Mouse (Mus musculus) midbrain, postnatal 0 days (tissue): ENCODE data around the gene Tarbp1. TPM values are rescaled to one million over a fixed set of nuclear protein-coding genes. Genes with fewer than 3 reads are reported as not detected.

Experiments used
- ATAC-seq: fragments of 200-750 bp; cut with Nextera tagmentation; 2 replicates; pipeline ENCODE4 v1.8.0; 2017; ENCODE audit warnings: moderate number of reproducible peaks, mild to moderate bottlenecking, moderate TSS enrichment, moderate library complexity; ENCODE audit not compliant: low FRiP score
- DNase-seq: peaks from one replicate; pipeline ENCODE4 v3.0.0-alpha.2; 2015; ENCODE audit warnings: low spot score
- H3K27ac ChIP-seq: fragments of 300-500 bp; sonication (generic); 2 replicates; pipeline ENCODE4 v1.5.1; 2014; ENCODE audit warnings: low read depth, mild to moderate bottlenecking, low read length, mixed read lengths
- H3K27me3 ChIP-seq: fragments of 300-500 bp; sonication (generic); 2 replicates; pipeline ENCODE4 v1.6.1; 2014; ENCODE audit warnings: low read length, control low read depth, mixed read lengths; ENCODE audit not compliant: insufficient read depth
- H3K36me3 ChIP-seq: fragments of 300-500 bp; sonication (generic); 2 replicates; pipeline ENCODE4 v1.6.1; 2014; ENCODE audit warnings: low read length, control low read depth, mixed read lengths; ENCODE audit not compliant: insufficient read depth
- H3K4me1 ChIP-seq: fragments of 300-500 bp; sonication (generic); 2 replicates; pipeline ENCODE4 v1.6.1; 2014; ENCODE audit warnings: mild to moderate bottlenecking, control low read depth, antibody characterized with exemption, low read length, mixed read lengths; ENCODE audit not compliant: insufficient read depth
- H3K4me2 ChIP-seq: fragments of 300-500 bp; sonication (generic); 2 replicates; pipeline ENCODE4 v1.6.1; 2014; ENCODE audit warnings: low read depth, mild to moderate bottlenecking, low read length, mixed read lengths; ENCODE audit not compliant: poor library complexity, severe bottlenecking
- H3K4me3 ChIP-seq: fragments of 300-500 bp; sonication (generic); 2 replicates; pipeline ENCODE4 v1.5.1; 2014; ENCODE audit warnings: low read depth, mild to moderate bottlenecking, low read length, moderate library complexity
- H3K9ac ChIP-seq: fragments of 300-500 bp; sonication (generic); replicated peaks from 2 replicates; pipeline ENCODE4 v1.6.1; 2014; ENCODE audit warnings: mild to moderate bottlenecking, low read length, moderate library complexity, mixed read lengths; ENCODE audit not compliant: poor library complexity, severe bottlenecking
- H3K9me3 ChIP-seq: fragments of 300-500 bp; sonication (generic); 2 replicates; pipeline ENCODE4 v1.6.1; 2016; ENCODE audit warnings: low read length, control low read depth
- CTCF ChIP-seq: IDR thresholded peaks from 2 replicates; pipeline ENCODE4 v1.5.1; 2016; ENCODE audit warnings: antibody characterized with exemption, mild to moderate bottlenecking
- WGBS: fragments of 180-500 bp; shearing (Covaris S2); extraction: QIAGEN DNeasy Blood & Tissue Kit; methylation state at CpG from one replicate; pipeline ENCODE4 v1.1.7; 2014; 5-methylcytosine and 5-hydroxymethylcytosine counted together
- polyA plus RNA-seq: library from polyadenylated mRNA; unstranded; fragments of >200 nt; fragmentation: Nextera tagmentation; extraction: Ambion mirVana; gene quantifications from 2 replicates; pipeline ENCODE4 v1.2.1, GENCODE M21; 2015
- total RNA-seq: library from RNA; depleted of rRNA; stranded (reverse); fragments of >200 nt; gene quantifications from 2 replicates; pipeline ENCODE4 v1.2.3, GENCODE M21; 2014; rRNA removed

The Tarbp1 gene
- total RNA-seq: 4.4 and 4.8 TPM in 2 replicates
- 1.2 and 1.3 TPM in 2 replicates for polyA plus RNA-seq

GRCm38 (mm10) chr8:126474299-126475187 lies at the start of gene Tarbp1:
Gene Tarbp1 (minus strand): TSS chr8:126475065.
- Histone ChIP-seq H3K27ac (peak within 1 kb of the TSS; percentile 77), H3K4me3 (peak within 1 kb of the TSS; percentile 88), H3K9me3 (no peaks in the 10 kb centered on the region), H3K36me3 (0 out of 2 replicates have a peak, but pooled peaks cover 4% of the 10 kb centered on the region), H3K27me3 (no peaks in the 10 kb centered on the region), H3K4me2 (peak within 1 kb of the TSS; percentile 52), H3K9ac (peak within 1 kb of the TSS; percentile 67), H3K4me1 (peaks cover 16% of the 10 kb centered on the region)
- DNase-seq: peak; percentile 94
- WGBS: under 1% methylated on average over 119 of the region's 124 CpGs
- peak; percentile 93 for ATAC-seq
- no peak for TF ChIP-seq CTCF

GRCm38 (mm10) chr8:126524233-126524985 lies 49.5 kb upstream of the Tarbp1 start:
- Histone ChIP-seq H3K9me3 (no peaks in the 10 kb centered on the region), H3K4me1 (peaks cover 4% of the 10 kb centered on the region; the same call in 1 of the 2 replicates), H3K4me2 (no peak overlapping the region), H3K36me3 (no peaks in the 10 kb centered on the region), H3K27ac (peak overlapping the region; percentile 12; the same call in 1 of the 2 replicates), H3K4me3 (no peak overlapping the region), H3K9ac (no peak overlapping the region), H3K27me3 (no peaks in the 10 kb centered on the region)
- DNase-seq: peak; percentile 80
- TF ChIP-seq CTCF: no peak
- 64% methylated on average over 18 of the region's 18 CpGs for WGBS
- ATAC-seq: no peak

- H3K4me3 ChIP-seq: no peak overlapping the region
- ATAC-seq: no peak
- no peak overlapping the region for H3K4me2 ChIP-seq
- H3K4me1 ChIP-seq: peaks cover 6% of the 10 kb centered on the region; the same call in 1 of the 2 replicates
- no peak overlapping the region for H3K9ac ChIP-seq
- H3K27ac ChIP-seq: no peak overlapping the region
- 70% methylated on average over 11 of the region's 11 CpGs for WGBS
- no peak for DNase-seq
- no peaks in the 10 kb centered on the region for H3K36me3 ChIP-seq
- no peaks in the 10 kb centered on the region for H3K9me3 ChIP-seq
- no peak for TF ChIP-seq CTCF
- no peaks in the 10 kb centered on the region for H3K27me3 ChIP-seq
Measured at GRCm38 (mm10) chr8:126523060-126523574, 48.3 kb upstream of the Tarbp1 start.

- Histone ChIP-seq H3K36me3 (no peaks in the 10 kb centered on the region), H3K4me3 (no peak overlapping the region), H3K4me1 (peaks cover 7% of the 10 kb centered on the region; the same call in 1 of the 2 replicates), H3K27me3 (no peaks in the 10 kb centered on the region), H3K9me3 (no peaks in the 10 kb centered on the region), H3K9ac (no peak overlapping the region), H3K27ac (no peak overlapping the region), H3K4me2 (no peak overlapping the region)
- WGBS: 90% methylated on average over 4 of the region's 4 CpGs
- DNase-seq (no peak), ATAC-seq (no peak)
- peak; percentile 37; the same call in 1 of the 2 replicates for TF ChIP-seq CTCF
Measured at GRCm38 (mm10) chr8:126519447-126519975, 44.6 kb upstream of the Tarbp1 start.

- Histone ChIP-seq H3K4me1 (peaks cover 7% of the 10 kb centered on the region; the same call in 1 of the 2 replicates), H3K27ac (peak overlapping the region; percentile 85), H3K4me3 (peak overlapping the region; percentile 23), H3K9me3 (no peaks in the 10 kb centered on the region), H3K36me3 (no peaks in the 10 kb centered on the region), H3K9ac (peak overlapping the region; percentile 51), H3K27me3 (no peaks in the 10 kb centered on the region), H3K4me2 (peak overlapping the region; percentile 57)
- 3% methylated on average over 27 of the region's 27 CpGs for WGBS
- ATAC-seq: peak; percentile 85
- DNase-seq: peak; percentile 98
- no peak for TF ChIP-seq CTCF
Measured at GRCm38 (mm10) chr8:126516620-126517577, 42.0 kb upstream of the Tarbp1 start.
